Mouse (Mus musculus): Measurements from ENCODE around the gene Chrnb2. TPM values are rescaled to one million over a fixed set of nuclear protein-coding genes. Genes with fewer than 3 reads are reported as not detected.
A peak's percentile ranks its signal among the peaks of the same experiment; 100 is the strongest.

The Chrnb2 gene
- polyA plus RNA-seq (2011; ENCODE audit: insufficient read depth, insufficient read length, low read depth, missing spikeins) = 0.67 and 0.68 TPM in 2 replicates

GRCm38 (mm10) chr3:89764119-89764724, at the start of gene Chrnb2:
Chrnb2 (minus strand) TSS chr3:89764632.
- Histone ChIP-seq H3K9me3 (replicated peaks; ENCODE audit: control insufficient read depth, insufficient read depth, low read length, poor library complexity, severe bottlenecking) (no peaks in the 10 kb centered on the region), H3K4me1 (ENCODE audit: control insufficient read depth, insufficient read depth, low read length) (no peaks in the 10 kb centered on the region), H3K27me3 (ENCODE audit: control insufficient read depth, insufficient read depth, low read length, poor library complexity, severe bottlenecking) (no peaks in the 10 kb centered on the region), H3K36me3 (ENCODE audit: control insufficient read depth, insufficient read depth, low read length, poor library complexity, severe bottlenecking) (no peaks in the 10 kb centered on the region), H3K4me3 (ENCODE audit: low read depth, low read length) (peak within 1 kb of the TSS; percentile 64), H3K27ac (ENCODE audit: insufficient read depth, low read length) (no peak within 1 kb of the TSS), H3K9ac (ENCODE audit: low read depth, poor library complexity, severe bottlenecking) (0 out of 2 replicates have a peak within 1 kb of the TSS, but pooled peaks have one; percentile 29)
- no peak for TF ChIP-seq EP300 (IDR thresholded peaks at IDR 0.05; ENCODE audit: insufficient read depth, low read depth, low read length)
- TF ChIP-seq POLR2A (IDR thresholded peaks at IDR 0.05; ENCODE audit: insufficient read depth, low read length) = no peak
- TF ChIP-seq CTCF (IDR thresholded peaks at IDR 0.05; ENCODE audit: low read depth, low read length) = no peak

DNA sequence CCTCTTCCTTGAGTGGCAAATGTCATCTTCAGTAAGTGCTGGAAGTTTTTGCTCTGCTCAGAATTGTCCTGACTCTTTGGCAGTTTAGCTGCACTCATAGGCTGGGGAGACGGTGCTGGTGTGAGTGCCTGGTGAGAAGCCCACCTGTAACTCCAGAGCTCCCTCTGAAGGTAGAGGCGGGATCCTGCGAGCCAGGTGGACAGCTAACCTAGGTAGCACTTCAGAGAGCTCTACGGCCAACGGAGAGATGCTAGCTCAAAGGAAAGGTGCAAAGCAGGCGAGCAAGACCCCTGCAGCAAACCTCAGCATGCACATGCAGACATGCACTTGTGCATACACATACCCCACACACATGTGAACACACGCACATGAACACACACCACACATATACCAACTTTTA, 49.6 kb upstream of the Chrnb2 start:
- Histone ChIP-seq H3K36me3 (ENCODE audit: control insufficient read depth, insufficient read depth, low read length, poor library complexity, severe bottlenecking) (no peaks in the 10 kb centered on the region), H3K27me3 (ENCODE audit: control insufficient read depth, insufficient read depth, low read length, poor library complexity, severe bottlenecking) (no peaks in the 10 kb centered on the region), H3K27ac (ENCODE audit: insufficient read depth, low read length) (no peak overlapping the region), H3K4me1 (ENCODE audit: control insufficient read depth, insufficient read depth, low read length) (peaks cover 2% of the 10 kb centered on the region), H3K9me3 (replicated peaks; ENCODE audit: control insufficient read depth, insufficient read depth, low read length, poor library complexity, severe bottlenecking) (no peaks in the 10 kb centered on the region), H3K4me3 (ENCODE audit: low read depth, low read length) (no peak overlapping the region), H3K9ac (ENCODE audit: low read depth, poor library complexity, severe bottlenecking) (no peak overlapping the region)
- TF ChIP-seq CTCF (IDR thresholded peaks at IDR 0.05; ENCODE audit: low read depth, low read length) = peak; percentile 34
- no peak for TF ChIP-seq POLR2A (IDR thresholded peaks at IDR 0.05; ENCODE audit: insufficient read depth, low read length)
- no peak for TF ChIP-seq EP300 (IDR thresholded peaks at IDR 0.05; ENCODE audit: insufficient read depth, low read depth, low read length)

DNA sequence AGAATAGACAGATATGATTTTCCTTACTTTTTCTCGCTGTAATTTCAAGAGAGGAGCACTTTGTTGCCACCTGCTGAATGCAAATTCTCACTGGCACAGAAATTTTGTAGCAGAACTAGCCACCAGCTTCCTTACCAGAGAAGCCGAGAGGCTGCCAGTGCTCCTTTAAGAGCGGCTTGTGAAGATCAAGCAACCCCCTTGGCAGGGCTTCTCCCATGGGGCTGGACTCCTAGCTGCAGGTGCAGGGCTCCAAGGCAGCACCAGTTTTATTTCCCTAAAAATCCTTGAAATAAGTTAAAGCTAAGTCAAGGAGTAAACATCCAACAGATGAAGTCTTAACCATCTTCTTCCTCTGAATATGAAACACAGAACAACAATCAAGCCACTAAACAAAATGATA, 47.7 kb upstream of the Chrnb2 start:
- Histone ChIP-seq H3K9ac (ENCODE audit: low read depth, poor library complexity, severe bottlenecking) (no peak overlapping the region), H3K4me3 (ENCODE audit: low read depth, low read length) (no peak overlapping the region), H3K4me1 (ENCODE audit: control insufficient read depth, insufficient read depth, low read length) (peaks cover 5% of the 10 kb centered on the region), H3K9me3 (replicated peaks; ENCODE audit: control insufficient read depth, insufficient read depth, low read length, poor library complexity, severe bottlenecking) (no peaks in the 10 kb centered on the region), H3K27ac (ENCODE audit: insufficient read depth, low read length) (no peak overlapping the region), H3K27me3 (ENCODE audit: control insufficient read depth, insufficient read depth, low read length, poor library complexity, severe bottlenecking) (no peaks in the 10 kb centered on the region), H3K36me3 (ENCODE audit: control insufficient read depth, insufficient read depth, low read length, poor library complexity, severe bottlenecking) (no peaks in the 10 kb centered on the region)
- TF ChIP-seq POLR2A (IDR thresholded peaks at IDR 0.05; ENCODE audit: insufficient read depth, low read length) (no peak), CTCF (IDR thresholded peaks at IDR 0.05; ENCODE audit: low read depth, low read length) (no peak), EP300 (IDR thresholded peaks at IDR 0.05; ENCODE audit: insufficient read depth, low read depth, low read length) (no peak)

DNA sequence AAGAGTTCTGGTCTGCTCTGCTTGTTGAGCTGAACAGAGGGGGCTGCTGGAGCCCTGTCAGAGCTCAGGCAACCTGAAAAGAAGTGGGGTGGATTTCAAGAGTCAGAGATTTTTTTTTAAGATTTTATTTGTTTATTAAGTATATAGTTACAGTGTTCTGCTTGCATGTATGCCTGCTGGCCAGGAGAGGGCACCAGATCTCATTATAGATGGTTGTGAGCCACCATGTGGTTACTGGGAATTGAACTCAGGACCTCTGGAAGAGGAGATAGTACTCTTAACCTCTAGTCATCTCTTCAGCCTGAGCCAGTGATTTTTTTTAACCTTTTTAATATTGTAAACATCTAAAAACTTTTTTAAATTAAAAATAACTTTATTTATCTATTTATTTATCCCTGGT, 46.4 kb upstream of the Chrnb2 start:
- Histone ChIP-seq H3K9me3 (replicated peaks; ENCODE audit: control insufficient read depth, insufficient read depth, low read length, poor library complexity, severe bottlenecking) (no peaks in the 10 kb centered on the region), H3K27me3 (ENCODE audit: control insufficient read depth, insufficient read depth, low read length, poor library complexity, severe bottlenecking) (no peaks in the 10 kb centered on the region), H3K4me3 (ENCODE audit: low read depth, low read length) (no peak overlapping the region), H3K9ac (ENCODE audit: low read depth, poor library complexity, severe bottlenecking) (no peak overlapping the region), H3K27ac (ENCODE audit: insufficient read depth, low read length) (no peak overlapping the region), H3K36me3 (ENCODE audit: control insufficient read depth, insufficient read depth, low read length, poor library complexity, severe bottlenecking) (no peaks in the 10 kb centered on the region), H3K4me1 (ENCODE audit: control insufficient read depth, insufficient read depth, low read length) (peaks cover 5% of the 10 kb centered on the region)
- no peak for TF ChIP-seq EP300 (IDR thresholded peaks at IDR 0.05; ENCODE audit: insufficient read depth, low read depth, low read length)
- TF ChIP-seq CTCF (IDR thresholded peaks at IDR 0.05; ENCODE audit: low read depth, low read length) = no peak
- TF ChIP-seq POLR2A (IDR thresholded peaks at IDR 0.05; ENCODE audit: insufficient read depth, low read length) = no peak

- Histone ChIP-seq H3K4me3 (ENCODE audit: low read depth, low read length) (no peak overlapping the region), H3K9ac (ENCODE audit: low read depth, poor library complexity, severe bottlenecking) (0 out of 2 replicates have a peak overlapping the region, but pooled peaks have one; percentile 14), H3K36me3 (ENCODE audit: control insufficient read depth, insufficient read depth, low read length, poor library complexity, severe bottlenecking) (no peaks in the 10 kb centered on the region), H3K27me3 (ENCODE audit: control insufficient read depth, insufficient read depth, low read length, poor library complexity, severe bottlenecking) (no peaks in the 10 kb centered on the region), H3K27ac (ENCODE audit: insufficient read depth, low read length) (0 out of 2 replicates have a peak overlapping the region, but pooled peaks have one; percentile 35), H3K9me3 (replicated peaks; ENCODE audit: control insufficient read depth, insufficient read depth, low read length, poor library complexity, severe bottlenecking) (no peaks in the 10 kb centered on the region), H3K4me1 (ENCODE audit: control insufficient read depth, insufficient read depth, low read length) (peaks cover 5% of the 10 kb centered on the region)
- TF ChIP-seq CTCF (IDR thresholded peaks at IDR 0.05; ENCODE audit: low read depth, low read length) (no peak), EP300 (IDR thresholded peaks at IDR 0.05; ENCODE audit: insufficient read depth, low read depth, low read length) (no peak), POLR2A (IDR thresholded peaks at IDR 0.05; ENCODE audit: insufficient read depth, low read length) (no peak)
Measured at GRCm38 (mm10) chr3:89808638-89809037, 44.2 kb upstream of the Chrnb2 start.

- TF ChIP-seq POLR2A (IDR thresholded peaks at IDR 0.05; ENCODE audit: insufficient read depth, low read length) (no peak), CTCF (IDR thresholded peaks at IDR 0.05; ENCODE audit: low read depth, low read length) (no peak), EP300 (IDR thresholded peaks at IDR 0.05; ENCODE audit: insufficient read depth, low read depth, low read length) (no peak)
- Histone ChIP-seq H3K4me3 (ENCODE audit: low read depth, low read length) (no peak overlapping the region), H3K36me3 (ENCODE audit: control insufficient read depth, insufficient read depth, low read length, poor library complexity, severe bottlenecking) (no peaks in the 10 kb centered on the region), H3K9me3 (replicated peaks; ENCODE audit: control insufficient read depth, insufficient read depth, low read length, poor library complexity, severe bottlenecking) (no peaks in the 10 kb centered on the region), H3K27ac (ENCODE audit: insufficient read depth, low read length) (no peak overlapping the region), H3K4me1 (ENCODE audit: control insufficient read depth, insufficient read depth, low read length) (peaks cover 5% of the 10 kb centered on the region), H3K9ac (ENCODE audit: low read depth, poor library complexity, severe bottlenecking) (no peak overlapping the region), H3K27me3 (ENCODE audit: control insufficient read depth, insufficient read depth, low read length, poor library complexity, severe bottlenecking) (no peaks in the 10 kb centered on the region)
Measured at GRCm38 (mm10) chr3:89807881-89808280, 43.4 kb upstream of the Chrnb2 start.
